19 mouse cellular contexts compared by ENCODE assay signal in the genomic region with DNA sequence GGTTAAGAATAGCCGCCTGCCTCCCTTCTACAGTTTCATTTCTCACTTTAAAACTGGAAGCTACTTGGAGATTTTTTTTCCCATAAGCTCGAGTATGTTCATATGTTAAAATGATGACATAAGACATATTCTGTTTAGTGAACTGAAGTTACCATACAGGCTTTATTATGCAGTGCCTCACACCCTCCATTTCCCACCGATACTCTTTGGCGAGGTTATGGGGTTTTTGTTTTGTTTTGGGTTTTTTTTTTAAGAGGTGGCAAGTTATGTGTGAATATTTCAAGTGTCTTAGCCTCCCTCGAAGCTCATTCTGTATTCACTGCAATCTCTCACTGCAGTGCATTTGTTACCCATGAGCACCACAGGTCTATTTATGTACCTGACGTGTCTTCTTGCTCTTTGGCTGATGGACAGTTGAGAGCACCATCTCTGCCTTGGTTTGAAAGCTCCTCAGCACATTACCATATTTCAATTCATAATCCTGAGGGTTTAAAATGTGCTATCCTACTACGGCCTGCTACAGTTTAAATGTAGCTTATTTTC.
DNase-seq lines count a peak whose midpoint lies in the region; ATAC-seq lines count a peak whose summit lies in the region.
"Had no signal": no experiment of that assay in that cellular context is flagged by ENCODE, and none has a peak within 500 bp of the region (broad histone marks: within the 10 kb centered on the region; RNA-seq: fewer than 3 reads in every experiment).

No protein-coding gene starts in this region.

- intact Hi-C loops in left cerebral cortex, postnatal 10 days (cut with DNase I): no loop called here

- ATAC-seq in frontal cortex, adult (ENCODE audit: low TSS enrichment): peak; percentile 91
- ATAC-seq: forebrain, embryonic 16.5 days had no signal

- no peak for DNase-seq in frontal cortex, postnatal 10 days (ENCODE audit: low spot score in 2 of 2)
- DNase-seq in left cerebral cortex, adult 18-20 months (ENCODE audit: low spot score in 2 of 2): peak; percentile 7 to 34
- DNase-seq in left cerebral cortex, postnatal 10 days (ENCODE audit: extremely low spot score in 1 of 2, low spot score in 2 of 2): no peak
- peak; percentile 31 for DNase-seq in right cerebral cortex, adult 18-20 months
- DNase-seq in right cerebral cortex, postnatal 10 days (ENCODE audit: low spot score in 2 of 2): no peak
- no peak for DNase-seq in spleen, adult 18-20 months
- DNase-seq: adrenal gland, adult 2 months; adrenal gland, postnatal 14 days; B cell, adult 2 months; cerebellum, adult 11-12 months; cerebellum, adult 8-10 months; cerebellum, postnatal 10 days; cerebellum, postnatal 36 days; embryo, embryonic 11 days; gastrocnemius, adult 2 months; gastrocnemius, postnatal 14 days; heart, adult 11 months had no signal

Comparison
In these comparisons a context has a peak if more than half of its experiments do, and no peak if none do; other contexts are left out.
1. DNase-seq: peak in left cerebral cortex, adult 18-20 months (2 of 2) and right cerebral cortex, adult 18-20 months (single experiment); none in frontal cortex, postnatal 10 days (0 of 2), left cerebral cortex, postnatal 10 days (0 of 2), right cerebral cortex, postnatal 10 days (0 of 2) and spleen, adult 18-20 months (0 of 2).